Mouse (Mus musculus) layer of hippocampus, postnatal 25 days (tissue): ENCODE measurements around the gene Fbxl18. TPM values are rescaled to one million over a fixed set of nuclear protein-coding genes. Genes with fewer than 3 reads are reported as not detected.

Experiments used
- DNase-seq, 2 experiments: peaks; one replicate each; pipeline ENCODE4 v3.0.0; 2022; ENCODE audit warnings: mixed read lengths in 2 of 2, low spot score in 1 of 2; ENCODE audit errors: extremely low spot score in 1 of 2
- total RNA-seq, 2 experiments: library from RNA; stranded (reverse); gene quantifications; 2 replicates each; pipeline ENCODE4 v1.2.3; 2021

Fbxl18 gene
- total RNA-seq, 2 experiments from 2014 or later, result 37.4 to 40.0 TPM

- DNase-seq, result no peak
These were observed 58.3 kb downstream of the Fbxl18 start for GRCm38 (mm10) chr5:142836891-142837290.

GRCm38 (mm10) chr5:142833646-142834438 lies 61.4 kb downstream of the Fbxl18 start:
- no peak for DNase-seq

GRCm38 (mm10) chr5:142826131-142826530 lies 69.1 kb downstream of the Fbxl18 start:
- no peak for DNase-seq

GRCm38 (mm10) chr5:142825665-142826064 lies 69.6 kb downstream of the Fbxl18 start:
- DNase-seq, result no peak

GRCm38 (mm10) chr5:142824091-142824490 lies 71.1 kb downstream of the Fbxl18 start:
- DNase-seq, result no peak

GRCm38 (mm10) chr5:142823096-142824062 lies 71.8 kb downstream of the Fbxl18 start:
- peak; percentile 53 to 56 for DNase-seq

GRCm38 (mm10) chr5:142822286-142823095 lies 72.7 kb downstream of the Fbxl18 start:
- DNase-seq, result peak in 1 of 2 experiments; percentile 20

- peak in 1 of 2 experiments; percentile 48 for DNase-seq
These were observed 73.3 kb downstream of the Fbxl18 start for GRCm38 (mm10) chr5:142821974-142822285.

- DNase-seq, result peak in 1 of 2 experiments; percentile 56
These were observed 73.8 kb downstream of the Fbxl18 start for GRCm38 (mm10) chr5:142821266-142821973.

- peak; percentile 63 to 75 for DNase-seq
These were observed 74.7 kb downstream of the Fbxl18 start for GRCm38 (mm10) chr5:142820276-142821265.

- DNase-seq, result peak; percentile 54 to 71
These were observed 75.6 kb downstream of the Fbxl18 start for GRCm38 (mm10) chr5:142819385-142820275.

GRCm38 (mm10) chr5:142818435-142819360 lies 76.5 kb downstream of the Fbxl18 start:
- peak; percentile 56 to 58 for DNase-seq

- DNase-seq, result peak; percentile 99
These were observed 77.4 kb downstream of the Fbxl18 start, which contains the start of gene Tnrc18 for GRCm38 (mm10) chr5:142817524-142818434. Gene Tnrc18, minus strand, starts transcription at chr5:142817662.
